Mouse (Mus musculus): Measurements from ENCODE around the gene Cdk8. TPM values are rescaled to one million over a fixed set of nuclear protein-coding genes. Genes with fewer than 3 reads are reported as not detected.

The Cdk8 gene
- polyA plus RNA-seq, 1 experiment from 2014 or later = 23.7 TPM

GRCm38 (mm10) chr5:146350784-146351183 lies 119.8 kb downstream of the Cdk8 start:
- no peak overlapping the region for H3K4me2 ChIP-seq (ENCODE audit: low read depth, low read length)
- WGBS = 79% methylated on average over 11 of the region's 11 CpGs
- H3K4me1 ChIP-seq (ENCODE audit: control insufficient read depth, insufficient read depth, low read length) = no peaks in the 10 kb centered on the region
- no peaks in the 10 kb centered on the region for H3K9me3 ChIP-seq (ENCODE audit: control insufficient read depth, low read length)
- no peak for ATAC-seq (ENCODE audit: low read depth)
- no peaks in the 10 kb centered on the region for H3K27me3 ChIP-seq (replicated peaks; ENCODE audit: control insufficient read depth, insufficient read depth, low read length)
- no peak overlapping the region for H3K4me3 ChIP-seq (ENCODE audit: low read depth, low read length)
- no peak overlapping the region for H3K9ac ChIP-seq (ENCODE audit: low read depth, low read length)
- H3K36me3 ChIP-seq (ENCODE audit: control insufficient read depth, insufficient read depth, low read length) = no peaks in the 10 kb centered on the region
- H3K27ac ChIP-seq (replicated peaks; ENCODE audit: low read depth, low read length) = no peak overlapping the region
- DNase-seq (ENCODE audit: low spot score) = no peak

DNA sequence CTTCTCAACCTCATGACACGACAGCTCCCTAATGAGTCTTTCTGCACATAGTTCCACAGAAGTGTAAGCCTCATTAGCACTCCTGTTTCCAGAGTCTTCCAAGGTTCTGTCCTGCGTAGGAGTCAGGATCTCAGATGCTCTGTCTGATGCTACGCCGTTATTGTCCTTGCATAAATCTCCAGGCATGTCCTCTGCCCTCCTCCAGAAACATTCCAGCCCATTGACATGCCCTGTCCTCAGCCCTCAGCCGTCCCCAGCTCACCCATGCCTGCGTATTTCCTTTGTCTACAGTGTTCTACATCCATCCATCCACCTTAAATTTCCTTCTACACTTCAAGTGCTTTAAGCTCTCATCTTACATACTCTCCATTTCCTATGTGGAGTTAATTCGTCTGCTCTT lies 121.0 kb downstream of the Cdk8 start:
- no peak for DNase-seq (ENCODE audit: low spot score)
- Histone ChIP-seq H3K9ac (ENCODE audit: low read depth, low read length) (no peak overlapping the region), H3K27me3 (replicated peaks; ENCODE audit: control insufficient read depth, insufficient read depth, low read length) (no peaks in the 10 kb centered on the region), H3K36me3 (ENCODE audit: control insufficient read depth, insufficient read depth, low read length) (no peaks in the 10 kb centered on the region), H3K4me1 (ENCODE audit: control insufficient read depth, insufficient read depth, low read length) (no peaks in the 10 kb centered on the region), H3K4me2 (ENCODE audit: low read depth, low read length) (no peak overlapping the region), H3K4me3 (ENCODE audit: low read depth, low read length) (no peak overlapping the region), H3K27ac (replicated peaks; ENCODE audit: low read depth, low read length) (no peak overlapping the region), H3K9me3 (ENCODE audit: control insufficient read depth, low read length) (no peaks in the 10 kb centered on the region)
- no peak for ATAC-seq (ENCODE audit: low read depth)
- WGBS = 87% methylated on average over 7 of the region's 7 CpGs

Other genes with a start within 250 kb of the Cdk8 start
- gene Cyp3a25, start 221.6 kb upstream of the Cdk8 start, polyA plus RNA-seq (2014; fragmentation: Nextera tagmentation; extraction: Ambion mirVana) = not detected in 2 replicates
- not detected in 2 replicates for gene Cyp3a59, start 152.0 kb upstream of the Cdk8 start, polyA plus RNA-seq (2014; fragmentation: Nextera tagmentation; extraction: Ambion mirVana)
- gene Gm5565, start 70.7 kb upstream of the Cdk8 start, polyA plus RNA-seq (2014; fragmentation: Nextera tagmentation; extraction: Ambion mirVana) = not detected in 2 replicates
- gene Gm6309, start 60.5 kb upstream of the Cdk8 start, polyA plus RNA-seq (2014; fragmentation: Nextera tagmentation; extraction: Ambion mirVana) = not detected in 2 replicates
- not detected in 2 replicates for gene 1700001J03Rik, start 45.9 kb upstream of the Cdk8 start, polyA plus RNA-seq (2014; fragmentation: Nextera tagmentation; extraction: Ambion mirVana)
- gene Rnf6, start 9.7 kb upstream of the Cdk8 start, polyA plus RNA-seq (2014; fragmentation: Nextera tagmentation; extraction: Ambion mirVana) = 41.5 and 41.6 TPM in 2 replicates
- 1.6 and 1.7 TPM in 2 replicates for gene Wasf3, start 153.8 kb downstream of the Cdk8 start, polyA plus RNA-seq (2014; fragmentation: Nextera tagmentation; extraction: Ambion mirVana)

Data from embryonic facial prominence, embryonic 14.5 days (tissue).